Mouse (Mus musculus) monocyte, adult 5-6 weeks (primary cell): Measurements from ENCODE around the gene Sstr4. TPM values are rescaled to one million over a fixed set of nuclear protein-coding genes. Genes with fewer than 3 reads are reported as not detected.

ENCODE experiments used
- ATAC-seq: fragments of 153-309, 156-312 bp; replicated peaks from 2 replicates; pipeline ENCODE4 v1.8.0; 2017; ENCODE audit warnings: mild to moderate bottlenecking; ENCODE audit not compliant: low TSS enrichment, insufficient number of reproducible peaks, severe bottlenecking, poor library complexity, low FRiP score
- total RNA-seq: library from RNA; stranded (forward); fragments of 200-1000, 200-491, 200-594 nt; gene quantifications from 3 replicates; pipeline ENCODE4 v1.2.3, GENCODE M21; 2017

The Sstr4 gene
- total RNA-seq: 5.5 to 10.3 TPM (median 8.7 TPM) in 3 replicates

DNA sequence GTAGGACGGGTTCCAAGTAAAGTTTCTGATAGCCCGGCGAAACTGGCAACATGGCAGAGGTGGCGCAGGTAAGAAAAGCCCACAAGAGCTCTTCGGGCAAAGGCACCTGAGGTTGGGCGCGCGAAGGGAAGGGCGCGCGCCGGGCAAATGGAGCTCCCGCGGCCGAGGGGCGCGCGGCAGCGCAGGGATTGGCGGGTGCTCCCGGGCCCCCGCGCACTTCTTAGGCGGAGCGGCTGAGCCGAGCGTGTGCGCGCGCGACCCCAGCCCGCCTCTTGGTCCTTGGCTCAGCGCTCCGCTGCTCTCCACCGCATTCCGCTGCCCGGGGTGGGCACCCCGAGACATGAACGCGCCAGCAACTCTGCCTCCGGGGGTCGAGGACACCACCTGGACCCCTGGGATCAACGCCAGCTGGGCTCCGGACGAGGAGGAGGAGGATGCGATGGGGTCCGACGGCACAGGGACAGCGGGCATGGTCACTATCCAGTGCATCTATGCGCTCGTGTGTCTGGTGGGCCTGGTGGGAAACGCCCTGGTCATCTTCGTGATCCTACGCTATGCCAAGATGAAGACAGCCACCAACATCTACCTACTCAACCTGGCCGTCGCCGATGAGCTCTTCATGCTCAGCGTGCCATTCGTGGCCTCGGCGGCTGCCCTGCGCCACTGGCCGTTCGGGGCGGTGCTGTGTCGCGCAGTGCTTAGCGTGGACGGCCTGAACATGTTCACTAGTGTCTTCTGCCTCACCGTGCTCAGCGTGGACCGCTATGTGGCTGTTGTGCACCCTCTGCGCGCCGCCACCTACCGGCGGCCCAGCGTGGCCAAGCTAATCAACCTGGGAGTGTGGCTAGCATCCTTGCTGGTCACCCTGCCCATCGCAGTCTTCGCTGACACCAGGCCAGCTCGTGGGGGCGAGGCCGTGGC, at the start of gene Sstr4:
Gene Sstr4, plus strand, starts transcription at position 214 of the 921 bp plus-strand sequence.
- peak; percentile 32 for ATAC-seq

DNA sequence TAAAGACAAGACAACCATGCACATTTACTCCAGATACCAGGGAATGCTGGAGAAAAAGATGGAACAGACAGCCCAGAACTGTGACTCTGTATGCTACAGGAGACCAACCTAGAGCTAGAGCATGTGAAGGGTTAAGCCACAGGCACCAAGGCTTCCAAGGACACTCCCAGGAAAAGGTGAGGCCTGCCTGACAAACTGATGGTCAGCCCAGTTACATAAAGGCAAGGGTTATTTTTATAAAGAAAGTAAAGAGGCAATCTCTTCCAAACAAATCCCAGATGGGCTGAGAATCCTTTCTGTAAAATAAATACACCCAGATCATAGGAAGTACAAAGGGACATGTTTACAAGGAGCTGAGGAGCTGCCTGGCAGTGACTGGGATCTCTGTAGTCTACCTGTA, 49.8 kb upstream of the Sstr4 start:
- no peak for ATAC-seq

DNA sequence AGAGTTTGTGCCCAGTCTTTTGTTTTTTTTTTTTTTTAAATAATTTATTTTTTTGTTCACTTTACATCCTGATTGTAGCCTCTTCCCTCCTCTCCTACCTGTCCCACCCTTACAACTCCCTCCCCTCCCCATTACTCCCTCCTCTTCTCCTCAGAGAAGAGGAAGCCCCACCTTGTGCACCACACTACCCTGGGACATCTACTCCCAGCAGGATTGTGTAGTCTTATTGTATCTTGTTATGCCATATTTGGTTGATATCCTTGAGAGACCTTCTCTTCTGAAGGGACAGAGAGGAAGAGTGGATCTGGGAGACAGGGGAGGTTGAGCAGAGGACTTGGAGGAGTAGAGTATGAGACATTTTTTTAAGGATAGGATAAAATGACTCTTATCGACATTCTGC, 48.2 kb upstream of the Sstr4 start:
- ATAC-seq: no peak

DNA sequence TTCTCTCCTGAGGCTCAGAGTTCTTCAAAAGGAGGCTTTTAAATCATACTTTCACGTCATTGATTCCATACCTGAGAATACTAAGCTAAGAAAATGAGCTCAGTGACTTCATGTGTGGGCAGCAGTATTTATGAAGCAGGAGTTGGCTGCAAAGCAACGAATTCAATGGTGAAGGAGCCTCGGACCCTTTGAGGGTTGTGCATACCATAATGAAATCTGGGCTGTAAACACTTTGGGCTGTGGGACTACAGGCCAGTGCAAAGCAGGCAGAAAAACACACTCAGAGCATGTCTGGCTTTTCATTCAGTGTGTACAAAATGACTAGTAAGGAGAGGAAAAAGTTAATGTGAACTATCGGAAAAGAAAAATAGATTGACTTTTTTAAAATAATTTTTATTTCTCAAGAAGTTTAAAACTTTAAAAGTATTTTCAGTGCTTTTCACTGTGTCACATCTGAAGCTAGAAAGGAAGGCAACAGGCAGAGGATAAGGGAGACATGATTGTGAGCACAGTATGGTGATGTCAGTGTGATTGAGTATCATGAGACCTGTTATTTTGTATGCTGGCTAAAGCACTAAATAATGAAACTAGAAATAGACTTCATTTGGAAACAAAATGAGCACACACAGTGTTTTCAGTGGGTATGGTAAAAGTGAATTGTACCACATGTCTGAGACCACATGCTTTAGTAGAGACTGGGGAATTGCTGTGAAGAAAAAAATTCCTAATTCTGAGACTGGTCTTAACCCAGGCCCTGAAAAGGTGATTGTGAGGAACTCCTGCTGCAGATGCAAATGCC, 45.4 kb upstream of the Sstr4 start:
- no peak for ATAC-seq

DNA sequence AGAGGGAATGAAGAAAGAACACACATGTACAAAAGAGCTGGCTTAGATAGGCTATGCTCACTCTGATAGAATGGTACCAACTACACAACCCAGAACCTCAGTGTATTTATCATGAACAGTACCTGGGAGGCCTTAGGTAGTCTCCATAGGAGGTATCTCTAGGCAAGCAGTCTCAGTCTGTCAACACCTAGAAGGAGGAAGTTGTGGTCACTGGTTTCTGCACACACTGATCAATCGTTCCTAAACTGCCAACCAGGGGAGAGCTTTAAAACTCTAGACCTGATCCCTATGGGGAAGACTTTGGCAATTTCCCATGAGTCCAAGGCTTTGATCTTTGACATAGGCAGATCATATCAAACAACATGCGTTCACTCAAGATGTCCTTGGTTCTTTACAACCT, 44.7 kb upstream of the Sstr4 start:
- peak; percentile 13; the same call in 1 of the 2 replicates for ATAC-seq

DNA sequence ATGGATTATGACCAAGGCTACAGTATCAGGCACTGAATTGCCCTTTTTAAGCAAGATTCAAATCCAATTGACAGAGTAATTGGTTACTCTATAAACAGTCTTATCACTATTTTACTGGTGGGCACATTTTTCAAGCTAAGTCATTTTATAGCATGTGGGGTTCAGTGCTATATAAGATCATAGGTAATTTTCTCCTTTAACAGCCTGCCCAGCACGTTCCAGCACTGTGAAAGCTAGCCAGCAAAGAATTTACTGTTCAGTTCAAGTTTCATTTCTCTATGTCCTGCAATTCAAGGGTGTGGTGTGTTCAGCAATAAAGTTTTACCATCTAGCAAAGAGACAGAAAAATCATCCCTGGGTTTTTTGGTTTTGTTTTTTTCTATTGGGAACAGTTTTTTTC, 42.5 kb upstream of the Sstr4 start:
- ATAC-seq: no peak

DNA sequence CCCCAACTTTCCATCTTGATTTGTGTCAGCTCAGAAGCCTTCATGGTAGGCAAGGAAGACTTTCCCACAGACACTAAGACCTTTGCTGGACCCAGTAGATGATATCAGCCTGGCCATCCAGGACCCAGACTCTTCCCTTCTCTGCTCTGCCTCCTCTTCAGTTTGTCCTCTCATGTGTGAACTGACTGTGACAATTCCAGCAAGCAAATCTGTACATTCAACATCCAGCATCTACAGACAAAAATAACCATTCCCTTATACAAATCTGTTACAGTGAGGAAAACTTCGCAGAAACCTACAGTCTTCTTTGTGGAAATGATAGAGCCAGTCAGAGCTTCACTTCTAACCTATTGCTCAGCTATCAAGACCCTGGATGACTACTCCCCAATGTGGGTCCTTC, 38.0 kb upstream of the Sstr4 start:
- ATAC-seq: no peak

DNA sequence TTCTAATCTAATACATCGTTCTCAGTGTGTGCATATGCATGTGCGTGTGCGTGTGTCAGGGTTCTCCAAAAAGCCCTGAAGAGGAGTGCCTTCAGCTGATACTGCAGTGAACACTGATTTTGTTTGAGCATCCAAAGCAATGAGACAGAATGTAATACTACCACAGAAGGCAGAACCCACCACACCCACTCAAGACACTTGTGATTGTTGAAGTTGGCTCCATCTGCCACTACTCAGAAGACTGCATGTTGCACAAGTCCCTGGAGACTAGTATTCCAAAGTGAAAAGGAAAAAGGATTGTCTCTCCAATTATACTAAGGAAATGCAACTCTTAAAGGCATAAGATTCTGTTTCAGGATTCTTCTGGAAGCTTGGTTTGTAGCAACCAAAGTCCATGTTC, 30.6 kb upstream of the Sstr4 start:
- no peak for ATAC-seq

DNA sequence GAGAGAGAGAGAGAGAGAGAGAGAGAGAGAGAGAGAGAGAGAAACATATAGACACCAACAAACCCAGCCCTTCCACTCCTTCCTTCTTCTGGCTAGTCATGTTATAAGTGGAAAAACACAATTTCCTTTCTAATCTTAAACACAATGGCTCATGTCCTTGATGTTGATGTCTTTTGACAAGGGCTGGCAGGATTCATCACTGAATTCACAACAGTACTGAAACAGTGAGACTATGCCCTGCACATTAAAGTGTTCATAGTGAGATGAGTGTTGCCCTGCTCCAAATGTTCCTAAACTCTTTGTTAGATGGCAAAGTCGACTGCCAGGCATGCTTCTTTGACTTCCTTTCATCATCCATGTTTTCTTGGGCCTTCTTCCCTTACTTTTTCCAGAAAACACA, 29.9 kb upstream of the Sstr4 start:
- ATAC-seq: no peak

DNA sequence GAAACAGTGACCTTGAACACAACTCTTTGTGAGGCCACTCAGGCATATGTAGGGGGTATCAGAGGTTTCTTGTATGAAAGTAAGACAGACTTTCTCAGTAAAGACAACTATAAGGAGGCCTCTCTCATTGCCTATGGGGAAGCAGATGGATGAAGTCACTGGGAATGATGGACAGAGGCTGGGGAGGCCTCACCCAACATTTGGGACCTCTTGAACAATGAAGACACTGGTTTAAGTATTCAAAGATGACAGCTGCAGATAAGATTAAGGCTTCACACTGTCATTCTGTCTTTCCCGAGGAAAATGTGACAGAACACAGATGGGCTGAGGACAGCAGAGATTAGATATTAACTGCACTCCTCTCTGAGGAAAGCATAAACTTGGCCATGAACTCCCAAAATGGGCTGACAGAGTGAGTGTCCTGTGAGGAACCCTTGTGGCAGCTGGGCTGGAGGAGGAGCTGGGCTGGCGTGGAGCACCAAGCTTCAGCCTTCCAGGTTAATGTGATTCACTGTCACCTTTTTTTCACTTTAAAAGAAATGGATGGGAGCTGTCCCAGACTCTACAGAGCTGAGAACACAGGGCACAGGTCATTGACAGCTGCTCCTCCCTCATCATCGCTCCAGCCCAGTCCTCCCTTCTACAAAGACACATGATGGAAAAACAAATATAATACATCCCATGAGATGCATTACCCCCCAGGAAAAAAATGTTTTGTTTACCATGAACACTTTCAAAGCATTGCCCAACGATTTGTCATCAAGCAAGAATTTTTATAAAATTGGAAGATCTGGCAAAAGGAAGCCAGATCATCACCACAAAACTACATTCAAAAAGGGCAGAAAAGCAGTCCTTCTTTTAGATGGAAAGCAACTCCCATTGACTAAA, 23.2 kb upstream of the Sstr4 start:
- ATAC-seq: no peak

DNA sequence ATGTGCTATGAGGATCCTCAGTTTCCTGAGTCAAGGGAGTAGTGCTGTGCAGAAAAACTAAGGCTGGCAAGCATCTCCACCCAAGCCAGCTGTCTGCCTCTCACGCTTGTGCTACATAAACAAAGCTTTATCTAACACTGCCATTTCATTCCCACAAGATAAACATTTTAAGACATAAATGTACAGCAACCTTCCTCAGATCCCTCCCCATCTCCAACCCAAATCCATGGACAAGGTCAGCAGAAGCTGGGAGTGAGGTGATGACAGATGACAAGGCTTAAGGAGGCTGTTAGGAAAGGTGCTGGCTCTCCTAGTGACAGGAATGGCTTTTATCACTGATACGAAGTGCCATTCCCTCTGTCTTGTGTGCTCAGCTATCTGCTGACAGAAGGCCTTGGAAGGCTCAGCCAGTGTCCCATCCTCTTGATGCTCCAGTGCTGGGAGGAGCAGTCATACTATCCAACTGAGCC, 21.5 kb upstream of the Sstr4 start:
- no peak for ATAC-seq

DNA sequence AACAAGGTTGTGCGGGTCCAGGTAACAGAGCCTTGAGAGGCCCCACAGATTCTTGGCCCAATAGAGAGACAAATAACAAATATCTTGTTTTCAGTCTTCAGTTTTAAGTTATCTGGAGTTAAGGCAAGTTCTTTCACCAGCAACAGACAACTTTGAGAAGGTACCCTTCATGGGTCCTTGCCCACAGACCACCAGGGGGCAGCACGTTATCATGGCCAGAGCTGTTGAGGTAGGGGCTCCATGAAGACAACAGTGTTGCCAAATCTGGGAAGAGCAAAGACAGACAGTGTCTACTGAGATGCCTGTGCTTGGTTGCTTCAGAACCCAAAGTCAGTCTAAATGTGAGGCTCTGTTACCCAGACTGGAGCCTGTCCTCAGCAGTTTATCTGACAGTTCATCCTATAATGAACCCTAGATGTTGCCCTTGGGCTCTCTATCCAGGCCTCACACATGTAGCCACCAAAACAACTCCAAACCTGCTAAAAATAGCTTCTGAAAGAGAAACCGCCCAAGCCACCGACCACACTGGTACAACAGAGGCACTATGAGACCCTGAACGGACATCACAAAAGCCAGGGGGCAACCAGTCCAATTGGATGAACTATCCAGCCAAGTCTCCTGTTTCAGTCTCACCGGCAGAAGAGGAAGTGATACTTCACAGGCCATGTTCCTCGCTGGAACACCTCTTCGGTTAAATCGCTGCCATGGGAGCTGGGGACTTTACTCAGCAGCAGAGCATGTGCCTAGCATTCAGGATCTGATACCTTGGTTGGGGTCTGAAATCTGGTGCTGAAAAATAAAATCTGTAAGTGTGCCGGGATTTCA, 19.6 kb upstream of the Sstr4 start:
- ATAC-seq: peak; percentile 53

DNA sequence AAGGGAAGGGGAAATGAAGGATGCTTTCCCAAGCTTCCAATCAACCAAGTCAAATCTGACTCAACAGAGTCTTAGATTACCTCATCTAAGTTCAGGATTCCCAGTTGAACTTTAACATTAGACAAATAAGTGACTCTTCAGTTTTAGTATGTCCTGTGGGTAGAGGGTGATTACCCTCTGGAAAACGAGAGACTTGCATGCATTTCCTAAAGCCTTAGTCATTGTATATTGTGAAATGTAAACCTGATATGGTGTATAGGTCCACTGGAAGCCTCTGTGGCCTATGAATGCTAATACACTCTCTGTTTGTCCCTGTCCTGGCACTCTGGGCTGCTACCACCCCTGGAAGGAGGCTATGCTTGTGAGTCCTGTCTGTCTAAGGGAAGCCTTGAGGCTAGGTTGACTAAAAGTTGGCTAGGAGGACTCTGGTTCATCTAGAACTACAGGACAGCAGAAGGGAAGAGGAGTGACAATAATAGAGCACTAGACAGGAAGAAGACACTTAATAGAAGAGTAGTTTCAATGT, 16.3 kb upstream of the Sstr4 start:
- ATAC-seq: no peak

DNA sequence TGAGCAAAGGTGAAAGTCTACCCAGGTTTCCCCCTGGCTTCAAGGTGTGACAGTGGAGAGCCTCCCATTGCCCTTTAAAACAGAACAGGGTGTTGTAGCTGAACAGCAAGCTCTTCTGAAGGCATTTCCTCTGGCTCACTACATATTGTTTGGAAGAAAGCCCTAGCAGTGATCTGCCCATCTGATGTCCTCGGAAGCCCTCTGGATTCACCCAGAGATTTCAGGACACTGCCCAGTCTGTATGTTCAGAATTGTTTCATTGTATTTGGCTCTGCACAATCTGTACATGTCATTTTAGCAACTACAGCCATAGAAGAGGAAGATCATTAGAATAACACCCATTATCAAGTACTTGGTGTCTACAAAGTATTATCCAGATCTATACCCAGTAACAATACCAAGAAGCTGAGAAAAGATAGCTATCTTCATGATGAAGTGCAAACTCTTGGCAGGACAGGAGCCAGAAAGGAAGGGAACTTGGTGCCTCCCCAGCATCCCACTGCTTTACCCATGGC, 15.2 kb upstream of the Sstr4 start:
- no peak for ATAC-seq

DNA sequence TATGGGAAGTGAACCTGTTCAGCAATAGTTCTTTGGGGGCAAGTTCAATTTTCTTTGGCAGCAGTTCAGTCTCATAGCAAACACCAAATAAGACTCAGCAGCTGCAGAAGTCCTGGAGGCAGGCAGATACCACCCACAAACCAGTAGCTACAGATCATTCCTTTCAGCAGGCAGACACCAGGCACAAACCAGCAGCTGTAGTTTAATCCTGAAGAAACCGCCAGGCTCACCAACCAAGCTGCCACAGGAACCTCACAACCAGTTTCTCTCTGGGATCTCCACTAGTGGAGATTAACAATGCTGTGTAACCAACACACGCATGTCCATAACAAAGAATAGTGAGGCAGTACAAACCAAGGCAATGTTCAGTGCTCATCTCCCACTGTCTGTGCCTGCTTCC, 14.1 kb upstream of the Sstr4 start:
- ATAC-seq: no peak

DNA sequence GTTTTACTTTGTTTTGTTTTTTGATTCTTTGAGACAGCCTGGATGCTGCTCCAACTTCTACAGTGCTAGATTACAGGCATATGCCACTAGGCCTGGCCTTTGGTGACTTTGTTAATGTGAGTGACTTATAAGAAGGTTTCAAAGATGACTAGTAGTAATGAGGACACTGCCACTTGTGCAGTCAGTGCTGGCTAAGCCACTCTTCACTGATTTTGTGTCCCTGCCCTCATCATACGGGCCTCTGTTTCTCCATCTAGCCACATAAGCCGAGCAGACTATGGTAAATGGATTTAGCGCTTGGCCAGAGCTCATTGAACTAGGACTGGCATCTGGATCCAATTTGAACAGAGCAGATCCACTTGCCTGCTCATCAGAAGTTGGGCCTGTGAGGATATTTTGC, 8.7 kb upstream of the Sstr4 start:
- no peak for ATAC-seq

DNA sequence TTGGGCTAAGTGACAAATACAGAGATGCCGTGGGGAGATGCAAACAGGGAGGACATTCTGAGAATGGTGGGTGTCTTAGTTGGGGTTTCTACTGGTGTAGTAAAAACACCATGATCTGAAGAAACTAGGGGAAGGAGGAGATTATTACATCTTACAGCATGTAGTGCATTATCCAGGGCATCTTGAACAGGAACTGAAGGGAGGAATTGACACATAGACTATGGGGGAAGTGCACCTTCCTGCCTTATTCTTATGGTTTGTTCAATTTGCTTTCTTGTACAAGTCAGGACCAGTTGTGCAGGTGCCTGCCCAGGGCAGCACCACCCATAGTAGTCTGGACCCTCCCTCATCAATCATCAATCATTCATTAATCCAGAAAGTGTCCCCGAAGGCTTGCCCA, 8.2 kb upstream of the Sstr4 start:
- ATAC-seq: no peak; the same call in 1 of the 2 replicates
